Mouse (Mus musculus) cortical plate, adult 2 months (tissue): ENCODE data around the gene Amotl1. TPM values are rescaled to one million over a fixed set of nuclear protein-coding genes. Genes with fewer than 3 reads are reported as not detected.
"Not testable (repeated sequence)": the region's sequence is repeated elsewhere in the genome, so short reads cannot be mapped to it uniquely, and the experiment has no call there.

Experiments used
- H3K27ac ChIP-seq: fragments of 200-500 bp; 2 replicates; pipeline ENCODE4 v1.5.1; 2012; ENCODE audit warnings: low read length, control low read depth, inconsistent platforms; ENCODE audit not compliant: insufficient read depth
- H3K4me1 ChIP-seq: fragments of 200-500 bp; 2 replicates; pipeline ENCODE4 v1.6.1; 2011; ENCODE audit warnings: low read length; ENCODE audit not compliant: control insufficient read depth, insufficient read depth
- H3K4me3 ChIP-seq: fragments of 200-500 bp; 2 replicates; pipeline ENCODE4 v1.5.1; 2011; ENCODE audit warnings: mild to moderate bottlenecking, low read length, control low read depth; ENCODE audit not compliant: insufficient read depth
- CTCF ChIP-seq: fragments of 200-500 bp; IDR thresholded peaks from 2 replicates; pipeline ENCODE4 v1.5.1; 2011; ENCODE audit warnings: mild to moderate bottlenecking, control low read depth, low read length; ENCODE audit not compliant: insufficient read depth; ENCODE audit errors: extremely low read depth
- POLR2A ChIP-seq: fragments of 200-500 bp; IDR thresholded peaks from 2 replicates; pipeline ENCODE4 v1.6.1; 2011; ENCODE audit warnings: mild to moderate bottlenecking, low read length, control low read depth; ENCODE audit not compliant: insufficient read depth; ENCODE audit errors: extremely low read depth
- polyA plus RNA-seq: library from polyadenylated mRNA; depleted of rRNA; stranded (reverse); fragments of >200 nt; gene quantifications from 2 replicates; pipeline ENCODE4 v1.2.3, GENCODE M21; 2012; rRNA removed

Amotl1 gene
- polyA plus RNA-seq, result 8.0 TPM in 2 replicates

- Histone ChIP-seq H3K4me3 (no peak within 1 kb of the TSS), H3K27ac (no peak within 1 kb of the TSS), H3K4me1 (no peaks in the 10 kb centered on the region)
- no peak for TF ChIP-seq CTCF
Measured at GRCm38 (mm10) chr9:14644956-14645355, at the start of gene Amotl1. TSS of gene Amotl1 (minus strand) at chr9:14645056.

DNA sequence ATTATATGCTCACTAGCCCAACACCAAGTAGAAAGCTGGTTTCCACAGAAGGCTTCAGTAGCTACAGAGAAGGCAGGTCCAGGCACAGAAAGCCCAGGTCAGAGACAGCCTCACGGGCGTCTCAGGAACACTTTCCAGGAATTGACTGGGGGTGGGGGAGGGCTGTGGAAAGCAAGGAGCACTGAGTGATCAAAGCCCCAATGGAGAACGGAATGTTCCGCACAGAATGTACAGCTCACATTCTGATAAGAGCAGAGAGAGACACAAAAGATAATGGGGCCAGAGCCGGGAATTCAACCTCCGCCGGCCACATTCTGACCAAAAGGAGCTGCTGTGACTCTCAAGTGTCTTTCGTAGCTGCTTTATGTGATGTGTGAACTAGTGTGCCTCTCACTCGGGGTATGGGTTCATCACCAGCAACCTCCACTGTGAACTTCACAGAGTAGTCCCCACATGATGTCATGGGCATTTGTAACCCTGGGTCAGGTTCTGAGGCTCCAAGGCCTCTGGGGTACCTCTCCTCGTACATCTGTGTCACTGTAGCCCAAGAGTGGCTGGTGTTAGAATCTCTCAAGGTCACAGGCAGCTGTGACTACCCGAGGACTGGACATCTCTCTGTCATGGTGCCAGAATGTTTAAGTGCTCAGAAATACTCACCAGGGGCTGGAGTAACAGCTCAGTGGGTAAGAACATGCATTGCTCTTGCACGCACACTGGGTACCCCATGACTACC is 44.7 kb upstream of the Amotl1 start:
- H3K4me3 ChIP-seq, result no peak overlapping the region
- no peak overlapping the region for H3K27ac ChIP-seq
- no peak for TF ChIP-seq CTCF
- no peak for TF ChIP-seq POLR2A
- no peaks in the 10 kb centered on the region for H3K4me1 ChIP-seq

- no peak for TF ChIP-seq POLR2A
- no peak for TF ChIP-seq CTCF
- no peaks in the 10 kb centered on the region for H3K4me1 ChIP-seq
- no peak overlapping the region for H3K27ac ChIP-seq
- H3K4me3 ChIP-seq, result no peak overlapping the region
Measured at GRCm38 (mm10) chr9:14684363-14684762, 39.5 kb upstream of the Amotl1 start.

- TF ChIP-seq CTCF (no peak), POLR2A (no peak)
- Histone ChIP-seq H3K4me3 (no peak overlapping the region), H3K4me1 (no peaks in the 10 kb centered on the region), H3K27ac (no peak overlapping the region)
Measured at GRCm38 (mm10) chr9:14682741-14683140, 37.9 kb upstream of the Amotl1 start.

GRCm38 (mm10) chr9:14680584-14680983 is 35.7 kb upstream of the Amotl1 start:
- Histone ChIP-seq H3K4me3 (no peak overlapping the region), H3K4me1 (no peaks in the 10 kb centered on the region), H3K27ac (no peak overlapping the region)
- TF ChIP-seq CTCF (no peak), POLR2A (no peak)

- TF ChIP-seq POLR2A (no peak), CTCF (no peak)
- no peak overlapping the region for H3K4me3 ChIP-seq
- no peak overlapping the region for H3K27ac ChIP-seq
- H3K4me1 ChIP-seq, result no peaks in the 10 kb centered on the region
Measured at GRCm38 (mm10) chr9:14675707-14676691, 31.1 kb upstream of the Amotl1 start.

DNA sequence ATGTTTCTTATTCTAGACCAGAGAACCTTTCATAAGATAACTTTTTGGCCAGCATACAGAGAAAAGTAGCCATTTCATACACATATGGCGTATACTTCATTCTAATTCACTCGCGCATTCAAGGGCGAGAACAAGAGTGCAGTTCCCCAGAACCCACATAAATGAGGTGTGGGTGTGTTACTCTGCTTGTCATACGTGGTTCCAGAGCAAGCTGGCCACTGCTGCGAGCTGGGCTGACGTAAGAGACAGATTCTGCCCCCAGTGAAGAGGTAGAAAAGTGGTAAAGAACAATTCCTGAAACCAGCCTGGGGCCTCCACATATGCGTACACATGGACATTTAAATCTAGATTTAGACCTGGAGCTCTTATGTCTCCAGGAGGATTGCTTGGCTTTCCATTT is 29.6 kb upstream of the Amotl1 start:
- H3K4me1 ChIP-seq, result no peaks in the 10 kb centered on the region
- no peak overlapping the region for H3K4me3 ChIP-seq
- H3K27ac ChIP-seq, result no peak overlapping the region
- TF ChIP-seq CTCF (no peak), POLR2A (no peak)

GRCm38 (mm10) chr9:14673109-14673508 is 28.3 kb upstream of the Amotl1 start:
- no peak for TF ChIP-seq CTCF
- TF ChIP-seq POLR2A, result no peak
- no peak overlapping the region for H3K27ac ChIP-seq
- no peaks in the 10 kb centered on the region for H3K4me1 ChIP-seq
- no peak overlapping the region for H3K4me3 ChIP-seq

DNA sequence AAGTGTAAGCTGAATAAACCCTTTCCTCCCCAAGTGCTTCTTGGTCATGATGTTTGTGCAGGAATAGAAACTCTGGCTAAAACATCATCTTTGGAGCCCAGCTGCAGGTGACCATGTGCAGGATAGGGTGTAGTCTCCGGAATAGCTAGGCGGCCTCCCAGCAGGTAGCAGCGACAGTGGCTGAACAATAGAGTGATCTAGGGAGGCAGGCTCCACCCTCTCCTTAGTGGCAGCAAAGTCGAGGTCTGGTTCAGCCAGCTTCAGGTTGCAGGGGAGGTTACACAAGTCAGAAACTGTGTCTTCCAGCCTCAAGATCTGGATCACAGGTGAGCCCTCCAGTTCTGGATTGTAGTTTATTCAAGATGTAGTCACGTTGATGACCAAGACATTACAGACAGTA is 27.1 kb upstream of the Amotl1 start:
- H3K27ac ChIP-seq, H3K4me1 ChIP-seq, H3K4me3 ChIP-seq: not testable (repeated sequence)

DNA sequence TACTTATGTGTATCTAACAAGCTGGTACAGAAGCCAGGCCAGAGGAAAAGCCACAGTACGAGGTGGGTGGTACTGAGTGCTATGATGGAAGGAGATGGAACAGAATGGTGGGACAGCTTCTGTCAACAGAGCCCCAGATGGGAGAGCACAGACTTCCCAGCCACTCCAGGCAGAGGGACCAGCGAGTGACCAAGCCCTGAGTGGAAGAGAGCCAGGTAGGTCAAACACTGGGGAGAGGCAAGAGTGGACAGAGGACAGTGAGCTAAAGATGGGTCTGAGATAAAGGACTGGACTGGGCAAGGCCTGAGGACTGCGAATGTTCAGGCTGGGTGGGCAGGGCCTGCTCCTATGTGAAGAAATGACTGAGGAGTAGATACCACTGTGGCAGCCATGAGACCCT is 23.5 kb upstream of the Amotl1 start:
- H3K4me3 ChIP-seq, result no peak overlapping the region
- no peak overlapping the region for H3K27ac ChIP-seq
- H3K4me1 ChIP-seq, result no peaks in the 10 kb centered on the region
- TF ChIP-seq POLR2A (no peak), CTCF (no peak)
